Mouse (Mus musculus) stomach, postnatal 0 days (tissue): Measurements from ENCODE around the gene Cysltr2.

Source experiments
- CTCF ChIP-seq: IDR thresholded peaks from 2 replicates; pipeline ENCODE4 v1.5.1; 2016; ENCODE audit warnings: antibody characterized with exemption, low read depth, mild to moderate bottlenecking, moderate library complexity
- EP300 ChIP-seq: optimal IDR thresholded peaks from 2 replicates; pipeline ENCODE3; 2016; ENCODE audit warnings: antibody characterized with exemption

DNA sequence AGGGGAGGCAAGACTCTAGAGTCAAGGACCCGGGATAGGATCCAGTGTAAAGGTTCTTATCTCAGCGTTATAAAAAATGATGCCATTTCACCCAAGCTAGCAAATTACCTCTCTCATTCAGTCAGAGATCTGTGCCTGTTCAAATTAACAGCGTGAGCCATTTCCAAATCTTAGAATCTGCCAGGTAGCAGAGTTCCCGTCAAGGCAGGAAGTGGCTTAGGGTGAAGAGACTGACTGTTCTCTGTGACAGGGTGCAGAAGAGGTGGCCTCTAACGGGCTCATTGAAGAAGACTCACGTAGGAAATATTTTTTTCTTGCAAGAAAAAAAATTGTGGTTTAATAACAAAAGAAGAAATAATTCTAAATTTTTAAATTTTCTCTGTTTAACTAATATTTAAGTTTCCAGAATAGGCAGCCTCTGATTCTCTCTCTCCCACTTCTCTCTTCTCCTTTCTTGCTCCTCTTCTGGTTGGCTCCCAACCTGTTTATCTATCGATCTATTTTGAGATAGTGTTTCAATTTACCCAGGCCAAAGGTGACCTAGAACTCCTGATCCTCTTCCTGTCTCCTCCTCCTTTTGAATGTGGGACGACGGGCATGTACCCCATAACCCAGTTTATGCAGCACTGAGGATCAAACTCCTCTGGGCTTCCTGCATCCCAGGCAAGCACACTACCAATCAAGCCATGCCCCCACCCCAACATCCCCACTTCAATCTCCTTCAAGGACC, 3.5 kb downstream of the Cysltr2 start:
- TF ChIP-seq CTCF, result no peak
- TF ChIP-seq EP300, result no peak
